9 mouse cellular contexts compared by ENCODE assay signal in genomic region chr4:129020454-129020853, GRCm38 (mm10). TPM values are rescaled to one million over a fixed set of nuclear protein-coding genes. Genes with fewer than 3 reads are reported as not detected.
DNase-seq lines count a peak whose midpoint lies in the region; ATAC-seq lines count a peak whose summit lies in the region.
"Had no signal": no experiment of that assay in that cellular context is flagged by ENCODE, and none has a peak within 500 bp of the region (broad histone marks: within the 10 kb centered on the region; RNA-seq: fewer than 3 reads in every experiment).

No protein-coding gene starts in this region.

- 0 out of 2 replicates have a peak, but pooled peaks have one; percentile 41 for ATAC-seq in forebrain, embryonic 15.5 days (replicated peaks)
- no peak for ATAC-seq in forebrain, embryonic 12.5 days (ENCODE audit: low FRiP score)

- H3K27me3 ChIP-seq in forebrain, embryonic 15.5 days = no peaks in the 10 kb centered on the region
- H3K27me3 ChIP-seq in forebrain, embryonic 12.5 days = no peaks in the 10 kb centered on the region
- H3K27me3 ChIP-seq: neural tube, embryonic 12.5 days had no signal

- H3K36me3 ChIP-seq in forebrain, embryonic 15.5 days = no peaks in the 10 kb centered on the region
- H3K36me3 ChIP-seq in forebrain, embryonic 12.5 days (replicated peaks) = no peaks in the 10 kb centered on the region
- H3K36me3 ChIP-seq: neural tube, embryonic 12.5 days had no signal

- H3K4me3 ChIP-seq in forebrain, embryonic 15.5 days = no peak overlapping the region
- H3K4me3 ChIP-seq in forebrain, embryonic 12.5 days (replicated peaks) = no peak overlapping the region
- H3K4me3 ChIP-seq: neural tube, embryonic 12.5 days had no signal

- H3K9ac ChIP-seq in forebrain, embryonic 15.5 days (replicated peaks) = no peak overlapping the region
- H3K9ac ChIP-seq in forebrain, embryonic 12.5 days = no peak overlapping the region
- H3K9ac ChIP-seq: neural tube, embryonic 12.5 days had no signal

- peak; percentile 94 for DNase-seq in adrenal gland, postnatal 14 days
- peak; percentile 39 to 77 for DNase-seq in frontal cortex, adult 2 months (ENCODE audit: extremely low spot score in 1 of 2, low spot score in 1 of 2)
- peak; percentile 96 for DNase-seq in heart, postnatal 4 days
- peak; percentile 54 to 59 for DNase-seq in left cerebral cortex, adult 18-20 months (ENCODE audit: low spot score in 2 of 2)
- peak; percentile 81 for DNase-seq in ovary, postnatal 36 days (ENCODE audit: low spot score)
- DNase-seq in yolk sac, embryonic 10.5 days (ENCODE audit: low spot score) = no peak

- WGBS in forebrain, embryonic 15.5 days = 41% methylated on average over 6 of the region's 6 CpGs
- 59% methylated on average over 6 of the region's 6 CpGs for WGBS in forebrain, embryonic 12.5 days

- no peaks in the 10 kb centered on the region for H3K9me3 ChIP-seq in forebrain, embryonic 15.5 days
- no peaks in the 10 kb centered on the region for H3K9me3 ChIP-seq in forebrain, embryonic 12.5 days
- H3K9me3 ChIP-seq: neural tube, embryonic 12.5 days had no signal

- no peak overlapping the region for H3K27ac ChIP-seq in forebrain, embryonic 15.5 days (replicated peaks)
- no peak overlapping the region for H3K27ac ChIP-seq in forebrain, embryonic 12.5 days
- H3K27ac ChIP-seq: neural tube, embryonic 12.5 days had no signal

- H3K4me1 ChIP-seq in forebrain, embryonic 15.5 days = peaks cover 16% of the 10 kb centered on the region
- 0 out of 2 replicates have a peak, but pooled peaks cover 4% of the 10 kb centered on the region for H3K4me1 ChIP-seq in forebrain, embryonic 12.5 days
- H3K4me1 ChIP-seq: neural tube, embryonic 12.5 days had no signal

- H3K4me2 ChIP-seq in forebrain, embryonic 15.5 days (replicated peaks) = no peak overlapping the region
- H3K4me2 ChIP-seq in forebrain, embryonic 12.5 days = no peak overlapping the region
- H3K4me2 ChIP-seq: neural tube, embryonic 12.5 days had no signal

RNA-seq across cellular contexts. Expression of gene Ak2, which starts 28.7 kb away (rescaled TPM):
- 106 and 116 TPM in 2 replicates for polyA plus RNA-seq in forebrain, embryonic 15.5 days (2015; fragmentation: Nextera tagmentation; extraction: Ambion mirVana)
- polyA plus RNA-seq in forebrain, embryonic 12.5 days (2016; fragmentation: Nextera tagmentation; extraction: Ambion mirVana) = 162 and 173 TPM in 2 replicates
- total RNA-seq in adrenal gland, postnatal 14 days (2021) = 175 and 204 TPM in 2 replicates
- 41.8 and 42.2 TPM in 2 replicates for polyA plus RNA-seq in frontal cortex, adult 2 months (2012; rRNA removed)
- 100 to 1,000 TPM; 104 to 105 TPM for total RNA-seq in heart, postnatal 4 days (2021)
- total RNA-seq in left cerebral cortex, adult 18-20 months (2021) = 10 to 100 TPM; 24.3 to 27.2 TPM

RNA-seq across cellular contexts. Expression of gene Rnf19b, which starts 37.6 kb away (rescaled TPM):
- 23.0 and 23.2 TPM in 2 replicates for polyA plus RNA-seq in forebrain, embryonic 15.5 days (2015; fragmentation: Nextera tagmentation; extraction: Ambion mirVana)
- polyA plus RNA-seq in forebrain, embryonic 12.5 days (2016; fragmentation: Nextera tagmentation; extraction: Ambion mirVana) = 14.3 and 15.6 TPM in 2 replicates
- 23.8 and 25.9 TPM in 2 replicates for total RNA-seq in adrenal gland, postnatal 14 days (2021)
- polyA plus RNA-seq in frontal cortex, adult 2 months (2012; rRNA removed) = 45.4 and 47.8 TPM in 2 replicates
- 10 to 100 TPM; 27.0 to 27.9 TPM for total RNA-seq in heart, postnatal 4 days (2021)
- total RNA-seq in left cerebral cortex, adult 18-20 months (2021) = 10 to 100 TPM; 54.7 to 59.3 TPM

RNA-seq across cellular contexts. Expression of gene Azin2, which starts 58.2 kb away (rescaled TPM):
- polyA plus RNA-seq in forebrain, embryonic 15.5 days (2015; fragmentation: Nextera tagmentation; extraction: Ambion mirVana) = 12.3 and 13.7 TPM in 2 replicates
- polyA plus RNA-seq in forebrain, embryonic 12.5 days (2016; fragmentation: Nextera tagmentation; extraction: Ambion mirVana) = 12.0 and 15.0 TPM in 2 replicates
- total RNA-seq in adrenal gland, postnatal 14 days (2021) = 34.1 and 41.8 TPM in 2 replicates
- polyA plus RNA-seq in frontal cortex, adult 2 months (2012; rRNA removed) = 42.5 and 43.7 TPM in 2 replicates
- 1 to 10 TPM; 7.7 to 8.7 TPM for total RNA-seq in heart, postnatal 4 days (2021)
- total RNA-seq in left cerebral cortex, adult 18-20 months (2021) = 10 to 100 TPM; 45.4 to 47.6 TPM
